Mouse (Mus musculus): Measurements from ENCODE around the gene Gramd1b.

Gramd1b gene

GRCm38 (mm10) chr9:40531027-40531621, at the start of gene Gramd1b:
Gene Gramd1b (minus strand): TSS chr9:40531383.
- in situ Hi-C loops (cut with MboI; ENCODE audit: low sequenced_read_pairs), result no loop called here

GRCm38 (mm10) chr9:40578726-40579625, 47.8 kb upstream of the Gramd1b start:
- in situ Hi-C loops (cut with MboI; ENCODE audit: low sequenced_read_pairs), result no loop called here

- in situ Hi-C loops (cut with MboI; ENCODE audit: low sequenced_read_pairs), result no loop called here
Measured at GRCm38 (mm10) chr9:40577132-40577531, 45.9 kb upstream of the Gramd1b start.

GRCm38 (mm10) chr9:40575053-40575985, 44.1 kb upstream of the Gramd1b start:
- in situ Hi-C loops (cut with MboI; ENCODE audit: low sequenced_read_pairs), result no loop called here

GRCm38 (mm10) chr9:40571280-40571679, 40.1 kb upstream of the Gramd1b start:
- in situ Hi-C loops (cut with MboI; ENCODE audit: low sequenced_read_pairs), result no loop called here

GRCm38 (mm10) chr9:40568070-40568469, 36.9 kb upstream of the Gramd1b start:
- in situ Hi-C loops (cut with MboI; ENCODE audit: low sequenced_read_pairs), result no loop called here

- in situ Hi-C loops (cut with MboI; ENCODE audit: low sequenced_read_pairs), result no loop called here
Measured at GRCm38 (mm10) chr9:40563750-40564149, 32.6 kb upstream of the Gramd1b start.

- in situ Hi-C loops (cut with MboI; ENCODE audit: low sequenced_read_pairs), result no loop called here
Measured at GRCm38 (mm10) chr9:40559646-40560045, 28.5 kb upstream of the Gramd1b start.

GRCm38 (mm10) chr9:40557796-40558195, 26.6 kb upstream of the Gramd1b start:
- in situ Hi-C loops (cut with MboI; ENCODE audit: low sequenced_read_pairs), result no loop called here

GRCm38 (mm10) chr9:40556396-40556795, 25.2 kb upstream of the Gramd1b start:
- in situ Hi-C loops (cut with MboI; ENCODE audit: low sequenced_read_pairs), result no loop called here

- in situ Hi-C loops (cut with MboI; ENCODE audit: low sequenced_read_pairs), result no loop called here
Measured at GRCm38 (mm10) chr9:40555243-40555642, 24.1 kb upstream of the Gramd1b start.

GRCm38 (mm10) chr9:40547876-40548275, 16.7 kb upstream of the Gramd1b start:
- in situ Hi-C loops (cut with MboI; ENCODE audit: low sequenced_read_pairs), result no loop called here

- in situ Hi-C loops (cut with MboI; ENCODE audit: low sequenced_read_pairs), result no loop called here
Measured at GRCm38 (mm10) chr9:40545193-40545592, 14.0 kb upstream of the Gramd1b start.

- in situ Hi-C loops (cut with MboI; ENCODE audit: low sequenced_read_pairs), result no loop called here
Measured at GRCm38 (mm10) chr9:40539588-40540140, 8.5 kb upstream of the Gramd1b start.

GRCm38 (mm10) chr9:40537708-40538105, 6.5 kb upstream of the Gramd1b start:
- in situ Hi-C loops (cut with MboI; ENCODE audit: low sequenced_read_pairs), result no loop called here

- in situ Hi-C loops (cut with MboI; ENCODE audit: low sequenced_read_pairs), result no loop called here
Measured at GRCm38 (mm10) chr9:40537044-40537707, 6.0 kb upstream of the Gramd1b start.

GRCm38 (mm10) chr9:40530536-40530935, 647 bp downstream of the Gramd1b start:
- in situ Hi-C loops (cut with MboI; ENCODE audit: low sequenced_read_pairs), result no loop called here

GRCm38 (mm10) chr9:40528733-40529132, 2.5 kb downstream of the Gramd1b start:
- in situ Hi-C loops (cut with MboI; ENCODE audit: low sequenced_read_pairs), result no loop called here

GRCm38 (mm10) chr9:40526928-40527327, 4.3 kb downstream of the Gramd1b start:
- in situ Hi-C loops (cut with MboI; ENCODE audit: low sequenced_read_pairs), result no loop called here

- in situ Hi-C loops (cut with MboI; ENCODE audit: low sequenced_read_pairs), result no loop called here
Measured at GRCm38 (mm10) chr9:40522156-40522555, 9.0 kb downstream of the Gramd1b start.
